Mouse (Mus musculus): ENCODE measurements around the gene Fzd2. TPM values are rescaled to one million over a fixed set of nuclear protein-coding genes. Genes with fewer than 3 reads are reported as not detected.
A peak's percentile ranks its signal among the peaks of the same experiment; 100 is the strongest.
"Not testable (repeated sequence)": the region's sequence is repeated elsewhere in the genome, so short reads cannot be mapped to it uniquely, and the experiment has no call there.

Gene Fzd2
- polyA plus RNA-seq, 1 experiment from 2014 or later, result 10.5 TPM

DNA sequence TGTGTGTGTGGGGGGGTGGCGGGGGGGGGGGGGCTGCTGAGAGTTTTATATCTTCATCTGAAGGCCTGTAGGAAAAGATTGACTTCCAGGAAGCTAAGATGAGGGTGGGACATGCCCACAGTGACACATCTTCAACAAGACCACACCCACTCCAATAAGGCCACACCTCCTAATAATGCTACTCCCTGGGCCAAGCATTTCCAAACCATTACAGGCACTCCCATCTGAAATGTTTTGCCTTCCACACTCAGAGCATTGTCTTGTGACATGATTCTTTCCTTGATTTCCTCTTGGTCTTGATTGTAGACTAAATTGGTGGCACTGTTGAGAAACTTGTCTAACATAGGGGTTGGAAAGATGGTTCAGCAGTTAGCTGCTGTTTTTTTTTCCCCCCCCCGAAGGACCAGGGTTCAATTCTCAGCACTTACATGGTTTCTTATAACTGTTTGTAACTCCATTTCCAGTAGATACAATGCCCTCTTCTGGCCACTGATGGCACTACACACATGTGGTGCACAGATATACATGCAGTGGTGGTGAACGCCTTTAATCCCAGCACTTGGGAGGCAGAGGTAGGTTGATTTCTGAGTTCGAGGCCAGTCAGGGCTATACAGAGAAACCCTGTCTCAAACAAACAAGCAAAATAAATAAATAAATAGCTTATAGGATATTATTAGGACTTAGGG lies 17.6 kb upstream of the Fzd2 start:
- Histone ChIP-seq H3K4me3 (no peak overlapping the region), H3K27me3 (peaks cover 15% of the 10 kb centered on the region), H3K4me2 (no peak overlapping the region), H3K4me1 (replicated peaks) (peaks cover 14% of the 10 kb centered on the region), H3K36me3 (no peaks in the 10 kb centered on the region), H3K9me3 (no peaks in the 10 kb centered on the region), H3K27ac (no peak overlapping the region), H3K9ac (no peak overlapping the region)
- no peak for ATAC-seq (ENCODE audit: low FRiP score)
- 94% methylated on average over 4 of the region's 4 CpGs for WGBS

DNA sequence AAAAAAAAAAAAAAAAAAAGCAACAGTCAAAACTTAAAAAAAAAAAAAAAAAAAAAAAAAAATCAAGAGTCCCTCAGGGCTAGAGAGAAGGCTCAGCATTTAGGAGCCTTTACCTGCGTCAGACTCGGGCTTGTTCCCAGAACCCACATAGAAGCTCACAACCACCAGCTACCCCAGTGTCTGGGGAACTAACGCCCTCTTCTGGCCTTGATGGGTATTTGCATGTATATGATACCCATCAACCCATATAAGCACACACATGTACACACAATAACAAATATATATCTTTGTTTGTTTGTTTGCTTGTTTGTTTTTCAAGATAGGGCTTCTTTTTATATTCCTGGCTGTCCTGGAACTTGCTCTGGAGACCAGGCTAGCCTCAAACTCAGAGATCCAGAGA lies 16.6 kb upstream of the Fzd2 start:
- Histone ChIP-seq H3K36me3 (no peaks in the 10 kb centered on the region), H3K27ac (no peak overlapping the region), H3K9ac (no peak overlapping the region), H3K27me3 (peaks cover 6% of the 10 kb centered on the region), H3K4me3 (no peak overlapping the region), H3K9me3 (no peaks in the 10 kb centered on the region), H3K4me2 (no peak overlapping the region), H3K4me1 (replicated peaks) (peaks cover 5% of the 10 kb centered on the region)
- ATAC-seq (ENCODE audit: low FRiP score), result no peak
- WGBS, result 86% methylated on average over 3 of the region's 3 CpGs

DNA sequence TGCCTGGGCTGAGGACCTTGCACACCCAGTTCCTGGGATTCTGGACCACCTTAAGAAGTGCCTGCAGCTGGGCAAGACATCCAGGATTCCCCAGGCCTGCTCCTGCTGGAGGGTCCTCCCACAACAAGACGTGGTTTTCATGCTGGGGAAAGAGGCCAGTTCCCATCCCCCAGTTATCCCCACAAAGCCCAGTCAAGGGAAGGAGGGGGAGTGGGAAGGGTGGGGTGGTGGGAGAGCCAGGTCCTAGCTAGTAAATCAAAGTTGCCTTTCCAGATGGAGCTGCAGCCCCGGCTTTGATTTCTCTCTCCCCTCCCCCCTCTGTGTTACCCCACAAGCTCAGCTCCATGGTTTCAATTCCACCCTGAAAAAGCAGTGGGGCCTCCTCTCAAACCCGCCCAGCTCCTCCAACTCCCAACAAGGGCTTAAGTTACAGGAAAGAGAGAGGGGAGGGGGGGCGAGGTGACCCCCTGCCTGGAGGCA lies 8.8 kb upstream of the Fzd2 start:
- no peak for ATAC-seq (ENCODE audit: low FRiP score)
- Histone ChIP-seq H3K9ac (no peak overlapping the region; the same call in 1 of the 2 replicates), H3K4me2 (0 out of 2 replicates have a peak overlapping the region, but pooled peaks have one; percentile 8)

DNA sequence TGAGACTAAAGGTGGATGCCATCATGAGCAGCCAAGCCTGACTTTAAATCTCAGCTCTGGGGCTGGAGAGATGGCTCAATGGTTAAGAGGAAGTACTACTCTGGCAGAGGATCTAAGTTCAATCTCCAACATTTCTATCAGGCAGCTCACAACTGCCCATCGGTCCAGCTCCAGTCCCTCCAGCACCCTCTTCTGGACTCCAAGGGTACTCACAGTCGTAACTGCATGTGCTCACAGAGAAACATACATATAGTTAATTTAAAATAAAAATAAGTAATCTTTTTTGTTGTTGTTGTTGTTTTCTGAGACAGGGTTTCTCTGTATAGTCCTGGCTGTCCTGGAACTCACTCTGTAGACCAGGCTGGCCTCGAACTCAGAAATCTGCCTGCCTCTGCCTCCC lies 4.3 kb upstream of the Fzd2 start:
- Histone ChIP-seq H3K4me2 (no peak overlapping the region), H3K9me3 (no peaks in the 10 kb centered on the region), H3K4me3 (no peak overlapping the region), H3K4me1 (replicated peaks) (peaks cover 31% of the 10 kb centered on the region), H3K27me3 (0 out of 2 replicates have a peak, but pooled peaks cover under 1% of the 10 kb centered on the region), H3K36me3 (no peaks in the 10 kb centered on the region), H3K9ac (no peak overlapping the region), H3K27ac (no peak overlapping the region)
- no peak for ATAC-seq (ENCODE audit: low FRiP score)
- WGBS, result 89% methylated on average over 3 of the region's 3 CpGs

More for the DNA sequence above, 8.8 kb upstream of the Fzd2 start:
- Histone ChIP-seq H3K27ac (peak overlapping the region; percentile 64; the same call in 1 of the 2 replicates), H3K4me3 (no peak overlapping the region), H3K27me3 (no peaks in the 10 kb centered on the region), H3K4me1 (replicated peaks) (peaks cover 14% of the 10 kb centered on the region), H3K36me3 (no peaks in the 10 kb centered on the region), H3K9me3 (no peaks in the 10 kb centered on the region)
- WGBS, result 3% methylated on average over 3 of the region's 4 CpGs

DNA sequence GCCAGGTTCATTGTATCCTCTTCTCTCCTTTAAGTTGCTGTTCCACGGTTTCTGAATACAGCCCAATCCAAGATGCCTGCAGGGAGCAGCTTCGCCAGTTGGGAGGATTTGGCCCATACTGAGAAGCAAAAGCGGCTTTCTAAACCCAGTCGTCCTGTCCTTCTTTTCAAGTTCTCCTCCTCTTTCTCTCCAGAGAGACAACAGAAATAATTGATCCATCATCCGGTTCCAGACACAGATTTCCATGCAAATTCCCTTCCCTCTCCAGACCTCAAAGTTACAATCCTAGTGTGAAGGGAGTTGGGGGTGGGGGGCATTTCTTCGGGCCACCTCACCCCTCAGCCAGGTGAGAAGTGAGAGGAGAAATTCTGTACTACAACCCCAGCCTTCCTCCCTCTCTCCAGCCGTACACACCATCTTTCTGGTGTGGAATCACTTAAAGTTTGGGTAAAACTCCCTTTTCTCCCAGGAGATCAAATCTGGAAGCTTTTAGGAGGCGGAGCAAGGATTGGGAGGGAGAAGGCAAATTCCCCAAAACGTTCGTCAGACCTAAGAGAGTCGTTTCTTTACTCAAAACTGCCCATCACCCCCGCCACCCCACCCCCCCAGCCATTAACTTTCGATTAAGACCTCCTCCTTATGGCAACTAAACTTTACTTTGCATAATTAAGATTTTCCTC lies 1.2 kb upstream of the Fzd2 start:
- peak overlapping the region; percentile 94 for H3K27ac ChIP-seq
- no peaks in the 10 kb centered on the region for H3K36me3 ChIP-seq
- H3K9me3 ChIP-seq, result no peaks in the 10 kb centered on the region
- peak overlapping the region; percentile 80 for H3K4me2 ChIP-seq
- ATAC-seq (ENCODE audit: low FRiP score), result no peak
- WGBS, result under 1% methylated on average over 13 of the region's 13 CpGs
- H3K4me3 ChIP-seq, result peak overlapping the region; percentile 79
- 0 out of 2 replicates have a peak, but pooled peaks cover 6% of the 10 kb centered on the region for H3K27me3 ChIP-seq
- H3K9ac ChIP-seq, result peak overlapping the region; percentile 66
- H3K4me1 ChIP-seq (replicated peaks), result peaks cover 48% of the 10 kb centered on the region

DNA sequence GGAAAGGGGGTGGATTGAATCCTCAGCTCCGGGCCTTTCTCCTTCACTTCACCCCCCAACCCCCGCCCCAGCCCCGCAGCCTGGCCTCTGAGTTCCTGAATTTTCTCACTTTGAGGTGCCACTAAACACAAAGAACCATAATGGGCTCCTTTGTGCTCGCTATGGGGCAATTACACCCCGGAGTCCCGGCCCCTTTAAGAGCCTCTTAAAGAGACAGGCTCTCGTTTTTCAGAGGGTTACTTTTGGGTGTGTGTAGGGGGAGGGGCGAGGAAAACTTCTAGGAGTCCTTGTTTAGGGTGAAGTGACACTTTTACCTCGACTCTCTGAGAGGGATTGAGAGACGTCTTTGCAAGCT lies 723 bp upstream of the Fzd2 start:
- Histone ChIP-seq H3K36me3 (no peaks in the 10 kb centered on the region), H3K27me3 (0 out of 2 replicates have a peak, but pooled peaks cover 6% of the 10 kb centered on the region), H3K27ac (peak overlapping the region; percentile 94), H3K9ac (peak overlapping the region; percentile 66), H3K4me3 (peak overlapping the region; percentile 79), H3K9me3 (no peaks in the 10 kb centered on the region), H3K4me2 (peak overlapping the region; percentile 80), H3K4me1 (replicated peaks) (peaks cover 53% of the 10 kb centered on the region)
- under 1% methylated on average over 10 of the region's 10 CpGs for WGBS
- ATAC-seq (ENCODE audit: low FRiP score), result peak; percentile 63

DNA sequence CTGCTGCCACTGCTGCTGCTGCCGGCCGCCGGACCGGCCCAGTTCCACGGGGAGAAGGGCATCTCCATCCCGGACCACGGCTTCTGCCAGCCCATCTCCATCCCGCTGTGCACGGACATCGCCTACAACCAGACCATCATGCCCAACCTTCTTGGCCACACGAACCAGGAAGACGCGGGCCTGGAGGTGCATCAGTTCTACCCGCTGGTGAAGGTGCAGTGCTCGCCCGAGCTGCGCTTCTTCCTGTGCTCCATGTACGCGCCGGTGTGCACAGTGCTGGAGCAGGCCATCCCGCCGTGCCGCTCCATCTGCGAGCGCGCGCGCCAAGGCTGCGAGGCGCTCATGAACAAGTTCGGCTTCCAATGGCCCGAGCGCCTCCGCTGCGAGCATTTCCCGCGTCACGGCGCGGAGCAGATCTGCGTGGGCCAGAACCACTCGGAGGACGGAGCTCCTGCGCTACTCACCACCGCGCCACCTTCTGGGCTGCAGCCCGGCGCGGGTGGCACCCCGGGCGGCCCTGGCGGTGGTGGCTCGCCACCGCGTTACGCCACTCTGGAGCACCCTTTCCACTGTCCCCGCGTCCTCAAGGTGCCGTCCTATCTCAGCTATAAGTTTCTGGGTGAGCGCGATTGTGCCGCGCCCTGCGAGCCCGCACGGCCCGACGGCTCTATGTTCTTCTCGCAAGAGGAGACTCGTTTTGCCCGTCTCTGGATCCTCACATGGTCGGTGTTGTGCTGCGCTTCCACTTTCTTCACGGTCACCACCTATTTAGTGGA lies 769 bp downstream of the Fzd2 start:
- Histone ChIP-seq H3K9me3 (no peaks in the 10 kb centered on the region), H3K4me2 (peak overlapping the region; percentile 80), H3K9ac (peak overlapping the region; percentile 86), H3K36me3 (no peaks in the 10 kb centered on the region), H3K4me3 (peak overlapping the region; percentile 79), H3K27me3 (0 out of 2 replicates have a peak, but pooled peaks cover 7% of the 10 kb centered on the region), H3K27ac (peak overlapping the region; percentile 94), H3K4me1 (replicated peaks) (peaks cover 68% of the 10 kb centered on the region)
- under 1% methylated on average over 74 of the region's 74 CpGs for WGBS
- ATAC-seq (ENCODE audit: low FRiP score), result peak; percentile 63

DNA sequence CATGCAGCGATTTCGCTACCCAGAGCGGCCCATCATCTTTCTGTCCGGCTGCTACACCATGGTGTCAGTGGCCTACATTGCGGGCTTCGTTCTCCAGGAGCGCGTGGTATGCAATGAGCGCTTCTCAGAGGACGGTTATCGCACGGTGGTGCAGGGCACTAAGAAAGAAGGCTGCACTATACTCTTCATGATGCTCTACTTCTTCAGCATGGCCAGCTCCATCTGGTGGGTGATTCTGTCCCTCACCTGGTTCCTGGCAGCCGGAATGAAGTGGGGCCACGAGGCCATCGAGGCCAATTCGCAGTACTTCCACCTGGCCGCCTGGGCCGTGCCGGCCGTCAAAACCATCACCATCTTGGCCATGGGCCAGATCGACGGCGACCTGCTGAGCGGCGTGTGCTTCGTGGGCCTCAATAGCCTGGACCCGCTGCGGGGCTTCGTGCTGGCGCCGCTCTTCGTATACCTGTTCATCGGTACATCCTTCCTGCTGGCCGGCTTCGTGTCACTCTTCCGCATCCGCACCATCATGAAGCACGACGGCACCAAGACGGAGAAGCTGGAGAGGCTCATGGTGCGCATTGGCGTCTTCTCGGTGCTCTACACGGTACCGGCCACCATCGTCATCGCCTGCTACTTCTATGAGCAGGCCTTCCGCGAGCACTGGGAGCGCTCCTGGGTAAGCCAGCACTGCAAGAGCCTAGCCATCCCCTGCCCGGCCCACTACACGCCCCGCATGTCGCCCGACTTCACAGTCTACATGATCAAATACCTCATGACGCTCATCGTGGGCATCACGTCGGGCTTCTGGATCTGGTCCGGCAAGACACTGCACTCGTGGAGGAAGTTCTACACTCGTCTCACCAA lies 1.6 kb downstream of the Fzd2 start:
- under 1% methylated on average over 62 of the region's 62 CpGs for WGBS
- H3K36me3 ChIP-seq, result no peaks in the 10 kb centered on the region
- peak overlapping the region; percentile 80 for H3K4me2 ChIP-seq
- peak overlapping the region; percentile 79 for H3K4me3 ChIP-seq
- H3K27me3 ChIP-seq, result 0 out of 2 replicates have a peak, but pooled peaks cover 9% of the 10 kb centered on the region
- ATAC-seq (ENCODE audit: low FRiP score), result no peak; the same call in 1 of the 2 replicates
- H3K27ac ChIP-seq, result peak overlapping the region; percentile 94
- peak overlapping the region; percentile 86 for H3K9ac ChIP-seq
- H3K9me3 ChIP-seq, result no peaks in the 10 kb centered on the region
- peaks cover 76% of the 10 kb centered on the region for H3K4me1 ChIP-seq (replicated peaks)

DNA sequence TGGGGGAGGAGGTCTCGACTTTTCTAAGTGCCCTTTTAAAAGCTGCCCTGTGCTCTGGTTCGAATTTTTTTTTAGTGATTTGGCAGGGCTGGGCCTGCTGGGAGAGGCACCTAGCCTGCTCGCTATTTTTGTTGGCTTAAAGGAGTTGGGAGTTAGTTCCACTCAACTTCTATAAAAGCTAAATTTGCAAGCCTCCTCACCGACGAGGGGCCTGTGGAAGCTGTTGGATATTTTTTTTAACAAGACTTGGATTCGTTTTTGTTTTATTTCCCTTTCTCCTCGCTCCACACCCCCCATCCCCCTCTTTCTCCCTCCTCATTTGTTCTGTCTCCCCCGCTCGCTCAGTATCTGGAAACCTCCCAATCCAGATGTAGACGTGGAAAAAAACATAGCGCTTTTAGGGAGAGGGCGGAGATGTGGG lies 2.6 kb downstream of the Fzd2 start:
- 1% methylated on average over 12 of the region's 12 CpGs for WGBS
- peak overlapping the region; percentile 86 for H3K9ac ChIP-seq
- H3K4me2 ChIP-seq, result peak overlapping the region; percentile 80
- H3K4me1 ChIP-seq (replicated peaks), result peaks cover 83% of the 10 kb centered on the region
- H3K27me3 ChIP-seq, result 0 out of 2 replicates have a peak, but pooled peaks cover 14% of the 10 kb centered on the region
- no peaks in the 10 kb centered on the region for H3K9me3 ChIP-seq
- H3K36me3 ChIP-seq, result no peaks in the 10 kb centered on the region
- H3K27ac ChIP-seq, result peak overlapping the region; percentile 64
- H3K4me3 ChIP-seq, result peak overlapping the region; percentile 79
- no peak for ATAC-seq (ENCODE audit: low FRiP score)

DNA sequence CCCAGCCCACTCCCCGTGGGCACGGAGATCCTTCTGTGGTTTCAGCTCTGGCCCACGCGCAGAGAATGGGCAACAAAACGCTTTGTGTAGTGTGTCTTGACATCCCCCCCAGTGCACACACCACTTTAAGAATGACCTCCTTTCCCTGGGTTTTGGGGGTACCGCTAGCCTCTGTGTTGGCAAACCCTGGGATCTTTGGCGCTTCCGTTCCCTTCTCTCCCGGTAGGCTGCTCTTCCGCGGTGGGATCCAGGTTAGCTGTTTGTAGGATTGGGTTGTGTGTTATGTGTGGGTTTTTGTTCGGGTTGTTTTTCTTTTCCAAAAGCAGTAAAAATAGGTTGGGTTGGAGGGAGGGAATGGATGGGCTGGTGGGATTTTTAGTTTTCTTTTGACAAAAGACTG lies 3.0 kb downstream of the Fzd2 start:
- peak overlapping the region; percentile 64 for H3K27ac ChIP-seq
- peak overlapping the region; percentile 80 for H3K4me2 ChIP-seq
- H3K9ac ChIP-seq, result peak overlapping the region; percentile 86
- H3K4me1 ChIP-seq (replicated peaks), result peaks cover 83% of the 10 kb centered on the region
- H3K4me3 ChIP-seq, result peak overlapping the region; percentile 79
- 0 out of 2 replicates have a peak, but pooled peaks cover 14% of the 10 kb centered on the region for H3K27me3 ChIP-seq
- not testable (repeated sequence) for ATAC-seq (ENCODE audit: low FRiP score); H3K9me3 ChIP-seq; H3K36me3 ChIP-seq
- 0% methylated on average over 12 of the region's 12 CpGs for WGBS

All from hindbrain, embryonic 13.5 days (tissue).